Mouse (Mus musculus) lung, postnatal 0 days (tissue): ENCODE results near the gene Slc17a9.

ENCODE experiments used
- CTCF ChIP-seq: IDR thresholded peaks from 2 replicates; pipeline ENCODE4 v1.5.1; 2016; ENCODE audit warnings: antibody characterized with exemption, mild to moderate bottlenecking
- EP300 ChIP-seq: IDR thresholded peaks from 2 replicates; pipeline ENCODE4 v1.6.1; 2016; ENCODE audit warnings: antibody characterized with exemption, mild to moderate bottlenecking, control low read depth

DNA sequence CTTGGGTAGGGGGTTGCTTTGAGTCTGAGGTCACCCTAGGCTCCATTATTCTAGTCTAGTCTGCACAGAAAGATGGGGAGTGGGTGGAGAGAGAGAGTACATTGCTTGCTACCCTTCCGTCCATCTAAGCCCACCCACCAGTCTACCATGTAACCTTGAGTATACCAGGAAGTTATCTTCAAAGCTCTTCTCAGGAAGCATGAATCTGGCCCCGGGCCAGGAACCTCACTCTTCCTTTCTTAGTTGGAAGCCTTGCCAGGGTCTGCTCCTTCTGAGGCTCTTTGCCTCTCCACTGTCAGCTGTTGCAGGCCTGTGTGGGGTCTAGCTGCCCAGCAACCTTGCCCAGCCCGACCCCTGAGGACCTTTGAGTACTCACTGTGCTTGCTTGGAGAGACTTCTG lies 6.0 kb downstream of the Slc17a9 start:
- TF ChIP-seq EP300: no peak
- no peak for TF ChIP-seq CTCF
